Mouse (Mus musculus) E14TG2a.4 (cell line): ENCODE measurements around the gene Hist1h1a.
"Not testable (repeated sequence)": the region's sequence is repeated elsewhere in the genome, so short reads cannot be mapped to it uniquely, and the experiment has no call there.

ENCODE experiments used
- H3K27me3 ChIP-seq: 2 replicates; pipeline ENCODE4 v1.6.1; 2014; ENCODE audit warnings: low read length, control low read depth; ENCODE audit not compliant: insufficient read depth
- H3K36me3 ChIP-seq: 2 replicates; pipeline ENCODE4 v1.6.1; 2014; ENCODE audit warnings: low read length, control low read depth; ENCODE audit not compliant: insufficient read depth
- H3K4me1 ChIP-seq: replicated peaks from 2 replicates; pipeline ENCODE4 v1.6.1; 2014; ENCODE audit warnings: low read depth, low read length, control low read depth
- H3K4me3 ChIP-seq: replicated peaks from 2 replicates; pipeline ENCODE4 v1.5.1; 2014; ENCODE audit warnings: mild to moderate bottlenecking, low read length
- H3K9me3 ChIP-seq: 2 replicates; pipeline ENCODE4 v1.6.1; 2014; ENCODE audit warnings: low read length, control low read depth
- CTCF ChIP-seq: conservative IDR thresholded peaks from 2 replicates; pipeline ENCODE4 v1.5.1; 2014; ENCODE audit warnings: low read length
- NANOG ChIP-seq: IDR thresholded peaks from 2 replicates; pipeline ENCODE4 v1.6.1; 2014; ENCODE audit warnings: borderline replicate concordance, low read length, mixed read lengths
- POU5F1 ChIP-seq: IDR thresholded peaks from 2 replicates; pipeline ENCODE4 v1.6.1; 2014; ENCODE audit warnings: low read length, borderline replicate concordance

The Hist1h1a gene

GRCm38 (mm10) chr13:23760972-23761864, 2.2 kb upstream of the Hist1h1a start, which contains the start of gene Hist1h4a:
Hist1h4a (minus strand) TSS chr13:23761230.
- Histone ChIP-seq H3K27me3 (no peaks in the 10 kb centered on the region), H3K4me1 (peaks cover 48% of the 10 kb centered on the region), H3K4me3 (peak within 1 kb of the TSS; percentile 79), H3K9me3 (no peaks in the 10 kb centered on the region), H3K36me3 (no peaks in the 10 kb centered on the region)
- TF ChIP-seq POU5F1 (no peak), NANOG (no peak), CTCF (no peak)

DNA sequence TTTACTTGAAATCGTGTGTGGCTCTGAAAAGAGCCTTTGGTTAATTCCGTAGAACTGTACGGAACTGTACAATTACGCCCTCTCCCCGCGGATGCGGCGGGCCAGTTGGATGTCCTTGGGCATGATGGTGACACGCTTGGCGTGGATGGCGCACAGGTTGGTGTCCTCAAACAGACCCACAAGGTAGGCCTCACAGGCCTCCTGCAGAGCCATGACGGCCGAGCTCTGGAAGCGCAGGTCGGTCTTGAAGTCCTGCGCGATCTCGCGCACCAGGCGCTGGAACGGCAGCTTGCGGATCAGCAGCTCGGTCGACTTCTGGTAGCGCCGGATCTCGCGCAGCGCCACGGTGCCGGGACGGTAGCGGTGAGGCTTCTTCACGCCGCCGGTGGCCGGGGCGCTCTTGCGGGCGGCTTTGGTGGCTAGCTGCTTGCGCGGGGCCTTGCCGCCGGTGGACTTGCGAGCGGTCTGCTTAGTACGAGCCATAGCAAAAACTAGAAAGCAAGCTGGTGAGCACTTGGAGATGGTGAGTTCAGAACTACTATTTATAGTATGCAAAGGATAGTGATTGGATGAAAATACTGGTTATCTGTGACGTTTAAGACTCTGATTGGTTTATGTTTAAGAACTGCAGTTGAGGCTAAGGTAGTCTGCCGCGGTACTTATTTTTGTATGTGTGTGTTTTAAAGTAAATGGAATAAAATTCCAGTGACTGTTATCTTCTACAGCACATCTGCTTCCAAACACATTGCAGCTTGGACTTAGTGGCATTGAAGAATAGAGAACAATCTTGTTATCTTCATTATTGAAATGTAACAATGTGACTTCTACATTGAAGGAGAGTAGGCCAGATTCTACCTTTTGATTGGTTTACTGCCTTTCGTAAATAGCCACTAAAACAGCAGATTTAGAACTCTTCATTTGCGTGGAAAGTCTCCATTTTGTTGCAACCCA, 1.3 kb upstream of the Hist1h1a start, which contains the start of gene Hist1h3a:
Hist1h3a (minus strand) TSS at position 516 of the 951 bp plus-strand sequence.
- not testable (repeated sequence) for H3K9me3 ChIP-seq, H3K27me3 ChIP-seq, H3K36me3 ChIP-seq
- H3K4me3 ChIP-seq = peak within 1 kb of the TSS; percentile 79
- peaks cover 51% of the 10 kb centered on the region for H3K4me1 ChIP-seq

DNA sequence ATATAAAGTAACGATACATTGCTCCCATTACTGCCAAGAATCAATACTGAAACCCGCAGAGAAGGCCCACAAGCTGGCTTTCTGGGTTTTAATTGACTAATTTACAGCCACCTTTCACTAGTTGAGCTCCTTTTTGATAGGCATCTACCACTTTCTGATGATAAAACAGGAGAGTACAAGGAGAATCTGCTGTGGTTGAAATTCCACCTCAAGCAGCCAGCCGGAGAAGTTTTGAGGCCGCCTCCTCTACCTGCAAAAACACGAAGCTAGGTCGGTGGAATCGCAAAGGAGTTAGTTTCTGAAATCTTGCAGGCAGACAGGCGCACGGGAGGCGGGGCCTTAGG, 252 bp upstream of the Hist1h1a start:
- Histone ChIP-seq H3K27me3 (no peaks in the 10 kb centered on the region), H3K4me1 (peaks cover 46% of the 10 kb centered on the region), H3K36me3 (no peaks in the 10 kb centered on the region), H3K4me3 (peak overlapping the region; percentile 79), H3K9me3 (no peaks in the 10 kb centered on the region)
- TF ChIP-seq CTCF (no peak), NANOG (no peak), POU5F1 (no peak)

- H3K4me1 ChIP-seq = peaks cover 32% of the 10 kb centered on the region
- no peaks in the 10 kb centered on the region for H3K9me3 ChIP-seq
- peak overlapping the region; percentile 79 for H3K4me3 ChIP-seq
- no peaks in the 10 kb centered on the region for H3K27me3 ChIP-seq
- no peaks in the 10 kb centered on the region for H3K36me3 ChIP-seq
- no peak for TF ChIP-seq POU5F1
- TF ChIP-seq CTCF = no peak
- TF ChIP-seq NANOG = no peak
Observed at GRCm38 (mm10) chr13:23764324-23765171, 1.1 kb downstream of the Hist1h1a start.

- no peak for TF ChIP-seq POU5F1
- TF ChIP-seq NANOG = no peak
- TF ChIP-seq CTCF = no peak
- H3K27me3 ChIP-seq = no peaks in the 10 kb centered on the region
- H3K36me3 ChIP-seq = no peaks in the 10 kb centered on the region
- peak overlapping the region; percentile 79 for H3K4me3 ChIP-seq
- H3K4me1 ChIP-seq = peaks cover 28% of the 10 kb centered on the region
- H3K9me3 ChIP-seq = no peaks in the 10 kb centered on the region
Observed at GRCm38 (mm10) chr13:23765172-23765513, 1.7 kb downstream of the Hist1h1a start.

DNA sequence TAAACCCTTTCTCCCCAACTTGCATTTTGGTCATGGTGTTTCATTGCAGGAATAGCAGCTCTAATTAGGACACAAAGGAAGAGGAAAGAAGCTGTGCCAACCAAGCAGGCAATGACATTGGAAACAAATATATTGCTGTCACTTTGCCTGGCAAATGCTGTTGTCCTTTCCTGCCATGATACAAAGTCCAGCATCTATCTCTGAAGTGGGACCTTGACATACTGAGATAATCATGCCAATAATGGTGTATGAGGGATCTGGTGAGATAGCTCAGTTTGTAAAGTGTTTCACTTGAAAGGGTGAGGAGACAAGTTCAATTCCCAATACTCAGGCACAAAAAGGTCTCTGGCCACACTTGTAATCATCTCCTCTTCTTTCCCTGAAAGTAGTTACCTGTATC, 3.3 kb downstream of the Hist1h1a start:
- no peaks in the 10 kb centered on the region for H3K36me3 ChIP-seq
- peaks cover 40% of the 10 kb centered on the region for H3K4me1 ChIP-seq
- H3K9me3 ChIP-seq = no peaks in the 10 kb centered on the region
- H3K4me3 ChIP-seq = no peak overlapping the region
- TF ChIP-seq CTCF (no peak), NANOG (no peak)
- no peaks in the 10 kb centered on the region for H3K27me3 ChIP-seq

DNA sequence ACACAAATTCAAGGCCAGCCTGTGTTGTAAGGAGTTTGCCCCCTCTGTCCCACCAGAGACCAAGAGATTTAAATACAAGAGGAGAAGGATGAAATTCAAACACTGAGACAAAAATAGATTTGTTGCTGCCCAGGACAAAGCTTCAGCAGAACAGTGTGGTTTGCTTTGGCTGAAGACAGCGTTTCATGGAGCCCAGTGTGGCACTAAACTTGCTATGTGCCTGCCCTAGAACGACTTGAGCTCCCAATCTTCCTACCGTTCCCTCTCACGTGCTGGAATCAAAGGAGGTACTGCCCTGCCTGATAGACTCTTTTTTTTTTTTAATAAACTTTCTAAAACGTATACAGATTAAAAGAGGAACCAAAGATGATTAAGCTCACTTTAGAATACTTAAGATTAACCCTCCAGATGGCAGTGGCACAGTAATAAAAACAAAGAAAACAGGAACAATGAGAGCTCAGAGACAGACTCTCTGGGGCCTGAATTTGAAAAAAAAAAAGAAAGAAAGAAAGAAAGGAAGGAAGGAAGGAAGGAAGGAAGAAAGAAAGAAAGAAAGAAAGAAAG, 5.5 kb downstream of the Hist1h1a start:
- Histone ChIP-seq H3K36me3 (no peaks in the 10 kb centered on the region), H3K4me1 (peaks cover 54% of the 10 kb centered on the region), H3K27me3 (no peaks in the 10 kb centered on the region), H3K9me3 (no peaks in the 10 kb centered on the region), H3K4me3 (no peak overlapping the region)
- TF ChIP-seq NANOG (no peak), CTCF (no peak), POU5F1 (no peak)

DNA sequence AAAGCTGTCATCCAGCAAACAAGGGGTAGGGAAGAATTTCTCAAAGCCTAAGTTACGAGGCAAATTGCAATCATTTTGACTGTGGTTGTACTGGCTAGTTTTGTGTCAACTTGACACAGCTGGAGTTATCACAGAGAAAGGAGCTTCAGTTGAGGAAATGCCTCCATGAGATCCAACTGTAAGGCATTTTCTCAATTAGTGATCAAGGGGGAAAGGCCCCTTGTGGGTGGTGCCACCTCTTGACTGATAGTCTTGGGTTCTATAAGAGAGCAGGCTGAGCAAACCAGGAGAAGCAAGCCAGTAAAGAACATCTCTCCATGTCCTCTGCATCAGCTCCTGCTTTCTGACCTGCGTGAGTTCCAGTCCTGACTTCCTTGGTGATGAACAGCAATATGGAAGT, 6.1 kb downstream of the Hist1h1a start, which contains the start of gene Trim38:
Trim38 (plus strand) TSS at position 301 of the 400 bp plus-strand sequence.
- not testable (repeated sequence) for H3K27me3 ChIP-seq, H3K9me3 ChIP-seq, H3K36me3 ChIP-seq, H3K4me3 ChIP-seq
- H3K4me1 ChIP-seq = peaks cover 47% of the 10 kb centered on the region
